Mouse (Mus musculus) megakaryocyte-erythroid progenitor cell, adult 5-6 weeks (primary cell): ENCODE results near the gene Cd19. TPM values are rescaled to one million over a fixed set of nuclear protein-coding genes. Genes with fewer than 3 reads are reported as not detected.

Source experiments
- ATAC-seq: replicated peaks from 2 replicates; pipeline ENCODE4 v1.8.0; 2016; ENCODE audit warnings: mild to moderate bottlenecking, inconsistent platforms; ENCODE audit not compliant: severe bottlenecking, poor library complexity, low FRiP score, low TSS enrichment
- total RNA-seq, 2 experiments: library from RNA; stranded (forward) in 1 of 2; stranded (reverse) in 1 of 2; fragments of 200-1000, 215-1000 nt in 1 of 2; fragments of >200 nt in 1 of 2; fragmentation: Nextera tagmentation in 1 of 2; gene quantifications; 2 replicates each; pipeline ENCODE4 v1.2.3; 2014 to 2017

Gene Cd19
- 1.7 and 16.4 TPM in 2 replicates for total RNA-seq (2014; fragmentation: Nextera tagmentation)
- total RNA-seq (2017) = 0.28 TPM in 1 of 2 replicates, not detected in the other

DNA sequence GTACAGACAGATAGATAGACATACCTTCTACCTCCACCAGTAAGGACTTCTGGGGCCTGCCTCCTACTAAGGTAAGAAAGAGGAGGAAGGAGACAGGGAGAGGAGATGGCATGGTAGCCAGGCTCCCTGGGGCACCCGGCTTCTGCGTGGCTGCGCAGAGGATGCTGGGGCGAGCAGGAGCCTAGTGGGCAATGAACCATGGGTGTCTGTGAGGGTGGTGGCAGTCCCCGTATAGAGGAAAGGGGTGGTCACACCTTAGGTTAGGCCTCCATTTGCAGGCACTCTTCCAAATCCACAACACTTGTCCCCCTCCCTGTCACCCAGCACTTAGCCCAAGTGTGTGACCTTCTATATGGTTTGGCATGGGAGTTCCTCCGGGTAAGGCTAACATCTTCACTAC, at the start of gene Cd19:
TSS of gene Cd19 (minus strand) at position 165 of the 400 bp plus-strand sequence.
- no peak for ATAC-seq

DNA sequence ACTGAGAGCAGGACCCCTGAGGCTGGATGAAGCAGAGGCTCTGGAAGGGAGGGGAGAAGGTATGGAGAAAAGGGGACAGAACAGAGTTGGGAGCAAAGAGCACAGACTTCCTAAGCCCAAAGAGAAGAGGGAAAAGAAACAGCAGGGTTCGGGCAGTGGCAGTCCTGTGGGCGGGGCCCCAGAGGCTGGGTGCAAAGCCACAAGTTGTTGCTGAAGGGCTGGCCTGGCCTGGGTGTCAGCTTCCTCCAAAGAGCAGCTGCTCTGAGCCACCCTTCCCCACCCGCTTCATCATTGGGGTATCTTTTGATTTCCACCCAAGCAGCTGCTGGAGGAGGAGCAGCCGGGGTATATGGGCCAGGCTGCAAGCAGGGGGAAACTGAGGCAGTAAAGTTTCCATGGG, 49.4 kb upstream of the Cd19 start:
- ATAC-seq = peak; percentile 48

DNA sequence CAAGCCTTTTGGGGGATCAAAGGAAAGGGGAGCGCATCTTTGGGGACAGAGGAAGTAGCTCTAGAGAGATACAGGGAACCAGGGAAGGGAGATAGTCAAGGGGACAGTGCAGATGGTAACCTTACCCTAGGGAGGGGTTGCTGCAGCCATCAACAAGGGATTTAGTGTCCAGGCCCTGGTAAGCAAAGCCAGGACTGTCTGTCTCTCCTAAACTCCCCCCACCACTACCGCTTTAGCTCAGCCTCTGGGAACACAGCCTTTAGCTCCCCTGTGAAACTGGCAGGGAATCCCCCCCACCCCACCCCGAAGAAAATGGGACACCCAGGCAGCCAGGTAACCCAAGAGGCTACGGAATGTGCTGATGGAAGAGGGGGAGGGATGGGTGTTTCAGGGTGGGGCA, 48.9 kb upstream of the Cd19 start:
- ATAC-seq = no peak

GRCm38 (mm10) chr7:126463004-126463403, 48.3 kb upstream of the Cd19 start, which contains the start of gene Atp2a1:
Atp2a1 (minus strand) TSS chr7:126463108.
- ATAC-seq = no peak

DNA sequence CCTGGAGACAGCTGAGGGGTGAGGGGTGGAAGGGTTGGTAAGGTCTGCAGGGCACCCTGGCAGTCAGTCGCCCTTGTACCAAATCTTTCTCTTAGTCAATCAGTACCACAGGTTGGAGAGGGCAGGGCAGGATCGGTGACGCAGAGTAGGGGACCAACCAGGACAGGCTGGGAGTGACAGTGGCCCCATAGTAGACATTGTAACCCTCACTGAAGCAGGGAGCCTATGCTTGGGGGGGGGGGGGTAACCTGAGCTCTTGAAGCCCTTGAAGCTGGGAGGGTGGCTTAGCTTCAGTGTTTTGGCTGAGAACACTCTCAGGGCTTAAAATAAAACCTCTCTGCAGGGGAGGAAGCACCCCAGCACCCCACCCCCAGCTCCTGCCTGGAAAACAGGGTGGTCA, 46.9 kb upstream of the Cd19 start:
- ATAC-seq = no peak

GRCm38 (mm10) chr7:126460623-126461399, 46.1 kb upstream of the Cd19 start:
- no peak for ATAC-seq

GRCm38 (mm10) chr7:126458844-126459618, 44.3 kb upstream of the Cd19 start:
- no peak for ATAC-seq

- ATAC-seq = no peak
Measured at GRCm38 (mm10) chr7:126458225-126458624, 43.5 kb upstream of the Cd19 start.

GRCm38 (mm10) chr7:126456382-126457266, 41.9 kb upstream of the Cd19 start:
- ATAC-seq = peak; percentile 72

- ATAC-seq = no peak
Measured at GRCm38 (mm10) chr7:126455242-126455641, 40.6 kb upstream of the Cd19 start.

DNA sequence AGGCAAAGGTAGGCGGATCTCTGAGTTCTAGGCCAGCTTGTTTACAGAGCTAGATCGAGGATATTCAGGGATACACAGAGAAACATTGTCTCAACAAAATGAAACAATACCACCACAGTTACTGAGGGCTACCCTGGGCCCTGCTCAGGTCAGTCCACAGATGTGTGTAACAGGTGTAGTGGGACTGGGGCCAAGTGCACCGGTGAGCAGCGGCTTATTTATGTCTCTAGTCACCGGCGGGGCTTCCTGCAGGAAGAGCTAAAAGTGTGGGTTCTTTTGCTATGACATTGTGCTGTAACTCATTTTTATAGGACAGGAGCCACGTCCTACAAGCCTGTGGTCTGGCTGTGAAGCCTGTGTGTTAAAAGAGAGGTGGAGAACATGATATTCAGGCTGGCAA, 39.2 kb upstream of the Cd19 start:
- ATAC-seq = no peak

DNA sequence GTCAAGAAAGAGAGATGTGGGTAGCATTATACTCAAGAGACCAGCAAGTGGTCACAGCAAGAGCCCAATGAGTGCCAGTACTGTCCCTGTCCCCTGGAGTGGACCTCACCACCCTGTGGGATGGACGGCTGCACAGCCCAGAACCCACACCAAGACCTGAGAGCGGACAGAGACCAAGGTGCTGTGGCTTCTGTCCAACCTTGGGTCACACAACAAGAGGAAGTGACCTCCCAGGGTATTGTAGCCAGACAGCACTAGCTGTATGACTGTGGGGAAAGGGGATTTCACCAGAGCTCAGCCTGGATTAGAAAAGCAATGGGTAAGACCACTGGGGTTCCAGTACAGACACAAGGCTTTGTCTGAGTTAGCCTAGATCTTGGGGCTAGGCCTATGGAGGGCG, 37.6 kb upstream of the Cd19 start:
- ATAC-seq = no peak

DNA sequence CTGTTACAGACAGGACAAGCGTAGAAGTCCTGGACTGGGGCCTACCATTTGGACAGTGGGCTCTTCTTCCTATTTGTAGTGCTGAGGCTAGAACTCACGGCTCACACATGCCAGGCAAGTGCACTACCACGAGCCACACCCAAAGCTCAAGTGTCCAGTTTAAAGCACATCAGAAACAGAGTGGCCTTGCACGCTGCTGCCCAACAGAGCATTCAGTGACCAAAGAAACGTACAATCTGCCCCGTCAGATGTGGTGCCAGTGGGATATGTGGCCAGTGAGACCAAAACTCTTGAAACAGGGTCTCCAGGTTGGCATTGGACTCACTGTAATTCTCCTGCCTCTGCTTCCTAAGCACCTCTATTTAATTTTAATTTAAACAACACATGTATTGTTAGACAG, 36.0 kb upstream of the Cd19 start:
- no peak for ATAC-seq

DNA sequence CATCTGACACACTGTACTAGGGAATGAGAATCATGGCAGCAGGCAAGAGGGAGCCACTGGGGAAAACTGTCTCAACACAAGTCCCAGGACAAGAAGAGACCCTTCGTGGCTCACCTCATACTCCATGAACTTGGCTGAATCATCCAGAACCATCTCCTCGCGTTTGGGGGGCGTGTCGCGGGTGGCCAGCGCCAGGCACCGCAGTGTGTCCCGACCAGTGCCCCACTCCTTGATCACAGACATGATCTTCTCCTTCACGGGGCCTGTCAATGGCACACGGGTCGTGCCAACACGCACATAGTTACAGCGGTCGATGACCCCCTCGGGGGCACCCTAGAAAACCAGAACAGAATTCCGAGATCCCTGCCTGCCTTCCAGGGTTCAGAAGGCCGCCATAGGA, 35.3 kb upstream of the Cd19 start:
- no peak for ATAC-seq

- no peak for ATAC-seq
Measured at GRCm38 (mm10) chr7:126448481-126448880, 33.8 kb upstream of the Cd19 start.

- ATAC-seq = no peak
Measured at GRCm38 (mm10) chr7:126446217-126446616, 31.5 kb upstream of the Cd19 start.

- ATAC-seq = no peak
Measured at GRCm38 (mm10) chr7:126445104-126445815, 30.6 kb upstream of the Cd19 start.

DNA sequence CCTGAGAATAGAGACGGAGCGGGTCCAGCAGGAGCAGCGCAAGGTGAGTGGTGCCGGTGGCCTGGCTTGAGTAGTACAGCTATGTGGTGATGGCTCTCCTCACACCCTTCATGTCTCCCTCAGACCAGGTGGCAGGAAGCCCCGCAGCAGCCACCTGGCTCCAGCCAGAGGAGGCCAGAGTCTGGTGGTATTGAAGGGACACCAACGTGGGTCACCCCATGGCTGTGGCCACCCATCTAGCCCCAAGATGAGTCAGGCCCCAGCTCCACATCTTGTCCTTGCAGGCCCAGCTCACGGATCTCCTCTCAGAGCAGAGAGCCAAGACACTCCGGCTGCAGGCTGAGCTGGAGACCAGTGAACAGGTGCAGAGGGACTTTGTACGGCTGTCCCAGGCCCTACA, 29.8 kb upstream of the Cd19 start:
- no peak for ATAC-seq

GRCm38 (mm10) chr7:126443997-126444396, 29.3 kb upstream of the Cd19 start:
- no peak for ATAC-seq
